Mouse (Mus musculus) layer of hippocampus, adult 8-10 months (tissue): Measurements from ENCODE around the gene Metrn. TPM values are rescaled to one million over a fixed set of nuclear protein-coding genes. Genes with fewer than 3 reads are reported as not detected.
A peak's percentile ranks its signal among the peaks of the same experiment; 100 is the strongest.
"Not testable (repeated sequence)": the region's sequence is repeated elsewhere in the genome, so short reads cannot be mapped to it uniquely, and the experiment has no call there.

Experiments
- DNase-seq, 2 experiments: peaks; one replicate each; pipeline ENCODE4 v3.0.0; 2022; ENCODE audit warnings: low spot score in 2 of 2
- total RNA-seq, 4 experiments: library from RNA; stranded (reverse); gene quantifications; 2 replicates each; pipeline ENCODE4 v1.2.4; 2022

Metrn gene
- total RNA-seq, 4 experiments from 2014 or later: 66.8 to 93.2 (median 84.5) TPM

DNA sequence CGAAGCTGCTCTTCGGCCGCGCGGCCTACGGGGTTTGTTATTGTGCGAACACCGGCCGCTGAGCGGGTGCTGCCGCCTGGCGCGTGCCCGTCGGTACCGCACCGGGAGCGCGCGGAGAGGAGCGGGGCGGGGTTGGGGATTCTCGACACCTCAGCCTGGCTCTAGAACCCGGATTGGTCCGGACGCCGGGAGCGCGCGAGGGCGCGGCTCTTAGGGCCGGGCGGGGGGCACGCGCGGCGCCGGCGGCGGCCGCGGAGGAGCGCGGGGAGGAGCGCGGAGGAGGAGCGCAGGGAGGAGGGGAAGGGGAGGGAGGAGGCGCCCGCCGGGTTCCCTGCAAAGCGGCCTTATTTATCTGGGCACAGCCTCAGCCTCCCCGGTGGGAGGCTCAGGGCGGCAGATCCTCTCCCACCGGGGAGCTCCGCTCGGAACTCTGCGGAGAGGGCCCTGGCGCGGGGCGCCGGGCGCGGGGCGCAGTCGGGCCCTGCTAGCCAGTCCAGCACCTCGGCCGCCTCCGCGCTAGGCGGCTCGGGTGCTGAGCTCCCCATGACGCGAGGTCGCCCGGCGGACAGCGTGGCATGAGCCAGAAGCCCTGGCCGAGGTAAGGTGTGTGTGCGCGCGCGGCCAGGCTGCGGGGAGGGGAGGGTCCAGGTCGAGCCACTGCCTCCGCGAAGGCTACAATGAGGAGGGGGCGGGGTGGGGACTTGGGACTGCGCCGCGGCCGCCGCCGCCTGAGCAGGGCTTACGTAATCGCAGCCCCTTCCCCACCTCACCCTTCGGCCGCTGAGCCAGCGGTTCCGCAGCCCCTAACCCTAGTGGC is 12.1 kb upstream of the Metrn start, which contains the start of gene Fbxl16:
Gene Fbxl16, plus strand, starts transcription at position 297 of the 817 bp plus-strand sequence.
- peak; percentile 86 to 87 for DNase-seq

DNA sequence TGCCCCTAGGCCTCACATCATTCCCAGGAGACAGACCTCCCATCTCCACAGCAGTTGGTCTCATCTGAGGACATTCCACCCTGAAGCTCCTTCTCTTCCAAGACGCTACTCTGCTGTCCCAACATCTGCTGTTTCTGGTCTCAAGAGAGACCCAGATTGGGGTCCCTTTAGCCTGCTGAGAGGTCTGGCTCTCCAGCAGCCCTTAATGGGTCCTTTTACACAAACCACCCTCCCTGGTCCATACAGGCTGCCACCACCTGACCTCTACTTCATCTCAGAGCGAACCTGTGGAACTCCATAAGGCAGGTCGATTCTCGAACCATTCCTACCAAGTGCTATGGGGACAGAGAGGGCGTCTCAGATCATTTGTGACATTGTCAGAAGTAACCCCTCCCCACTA is 11.1 kb upstream of the Metrn start:
- DNase-seq: no peak

DNA sequence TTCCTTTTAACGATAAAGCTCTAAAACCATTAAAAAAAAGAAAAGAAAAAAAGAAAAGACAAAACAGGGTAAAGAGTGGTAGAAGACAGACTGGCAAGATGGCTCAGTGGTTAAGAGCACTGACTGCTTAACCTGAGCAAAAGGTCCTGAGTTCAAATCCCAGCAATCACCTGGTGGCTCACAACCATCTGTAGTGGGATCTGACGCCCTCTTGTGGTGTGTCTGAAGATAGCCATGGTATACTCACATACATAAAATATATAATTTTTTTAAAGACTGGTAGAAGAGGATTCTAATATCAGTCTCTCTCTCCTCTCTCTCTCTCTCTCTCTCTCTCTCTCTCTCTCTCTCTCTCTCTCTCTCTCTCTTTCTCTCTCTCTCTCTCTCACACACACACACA is 10.5 kb upstream of the Metrn start:
- not testable (repeated sequence) for DNase-seq

DNA sequence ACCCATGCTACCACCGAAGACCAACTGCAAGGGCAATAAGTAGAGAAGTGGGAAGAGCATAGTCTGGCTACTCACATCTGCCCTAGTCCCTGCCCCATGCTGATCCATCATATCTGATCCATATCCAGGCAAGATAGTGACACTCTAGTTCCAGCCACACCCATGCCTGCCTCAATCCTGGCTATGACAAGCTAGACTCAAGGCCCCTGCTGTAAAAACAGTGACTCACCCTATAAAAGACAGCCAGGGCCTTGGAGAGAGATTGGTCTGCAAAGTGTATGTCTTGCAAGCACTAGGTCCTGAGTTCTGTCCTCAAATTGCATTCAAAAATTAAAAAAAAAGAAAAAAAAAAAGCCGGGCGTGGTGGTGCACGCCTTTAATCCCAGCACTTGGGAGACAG is 9.6 kb upstream of the Metrn start:
- no peak for DNase-seq

DNA sequence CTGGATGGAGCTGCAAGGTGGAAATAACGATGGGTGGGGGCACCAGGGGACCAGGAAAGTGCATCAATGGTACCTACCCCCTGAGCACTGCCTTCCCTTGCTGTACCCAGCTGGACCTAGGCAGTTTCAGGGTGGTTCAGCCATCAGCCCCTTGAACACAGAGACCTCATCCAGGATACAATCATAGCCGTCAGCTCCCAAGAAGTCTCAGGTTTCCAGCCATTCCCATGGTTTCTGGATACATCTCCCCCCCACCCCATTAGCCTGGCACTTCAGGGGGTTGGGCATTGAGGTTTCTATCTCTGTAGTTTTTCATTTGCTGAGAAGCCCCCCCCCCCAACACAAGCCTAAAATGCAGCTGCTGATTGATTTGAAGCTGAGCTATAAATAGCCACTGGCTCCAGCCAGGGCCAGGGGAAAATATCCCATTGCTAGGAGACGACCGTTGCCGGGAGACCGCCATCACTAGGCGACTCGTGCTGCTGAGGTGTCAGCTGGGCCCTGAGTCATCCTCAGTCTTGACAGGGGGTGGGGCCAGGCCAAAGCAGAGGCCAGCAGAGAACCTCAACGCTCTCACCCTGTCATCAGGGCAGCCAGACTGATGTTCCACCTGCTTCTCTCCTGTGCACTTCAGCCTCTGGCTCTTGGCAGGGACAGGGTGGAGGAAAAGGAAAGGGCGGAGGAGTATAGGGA is 6.0 kb upstream of the Metrn start:
- DNase-seq: peak; percentile 88 to 91

DNA sequence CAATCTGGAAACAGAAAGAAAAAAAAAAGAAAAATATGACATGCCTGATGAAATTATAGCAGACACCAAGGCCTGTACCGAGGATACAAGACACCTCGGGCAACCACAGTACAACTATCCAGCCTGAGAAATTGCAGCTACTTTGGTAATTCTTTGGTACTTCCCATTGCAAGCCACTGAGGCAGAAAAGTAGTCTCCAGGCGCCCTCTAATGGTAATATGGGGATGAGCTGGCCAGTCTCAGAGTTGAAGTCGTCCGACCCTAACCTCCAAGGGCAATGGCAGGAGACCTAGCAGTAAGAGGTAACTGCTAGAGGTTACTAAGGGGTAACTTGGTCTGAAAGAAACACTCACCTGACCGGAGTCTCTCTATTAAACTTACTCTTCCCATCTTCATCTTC is 4.1 kb upstream of the Metrn start:
- DNase-seq: peak in 1 of 2 experiments; percentile 78

DNA sequence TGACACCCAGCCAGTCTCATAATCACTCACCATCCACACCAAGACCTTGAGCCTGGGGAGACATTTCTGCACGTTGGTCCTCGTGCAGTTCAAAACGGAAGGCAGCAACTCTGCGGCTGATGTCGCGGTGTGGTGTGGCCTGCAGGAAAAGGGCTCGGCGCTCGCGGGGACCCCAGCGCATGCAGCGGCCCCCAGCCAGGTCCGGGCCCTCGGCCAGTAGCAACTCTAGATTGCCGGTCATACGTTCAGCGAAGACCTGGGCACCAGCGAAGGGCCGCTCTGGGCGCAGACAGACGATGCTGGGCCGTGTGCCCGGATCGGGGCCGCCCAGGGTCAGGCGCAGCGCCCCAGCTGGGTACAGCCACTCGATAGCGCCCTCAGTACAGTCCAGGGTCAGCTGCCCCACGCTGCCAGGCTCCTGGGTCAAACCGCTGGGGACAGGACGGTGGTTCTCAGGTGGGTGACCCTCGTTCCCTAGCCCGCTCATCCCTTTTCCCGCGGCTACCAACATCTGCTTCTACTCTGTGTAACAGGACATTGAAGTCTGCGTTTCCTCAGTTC is 645 bp downstream of the Metrn start:
- DNase-seq: no peak

DNA sequence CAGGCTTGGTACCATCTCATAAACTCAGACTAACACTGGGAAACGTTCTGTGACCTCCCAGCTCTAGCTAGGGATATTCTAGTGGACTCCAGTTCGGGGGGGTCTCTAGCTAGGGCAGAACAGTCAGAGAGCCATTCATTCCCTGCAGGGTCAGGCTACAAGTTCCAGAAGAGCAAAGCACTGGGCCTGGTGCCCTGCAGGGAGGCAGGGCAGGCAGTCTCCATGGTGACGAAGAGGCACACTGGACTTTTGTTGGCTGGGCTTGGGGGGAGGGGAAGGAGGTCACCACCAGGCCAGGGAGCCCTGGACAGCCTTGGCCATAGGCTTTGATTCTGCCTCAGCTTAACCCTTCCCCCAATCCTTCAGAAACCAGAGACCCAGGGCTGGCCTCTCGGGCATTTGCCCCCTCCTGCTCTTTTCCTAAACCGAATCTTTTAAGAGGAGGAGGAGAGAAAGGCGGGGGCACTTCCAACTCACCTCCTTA is 1.3 kb downstream of the Metrn start, which contains the start of gene AC134908.4:
Gene AC134908.4, minus strand, starts transcription at position 51 of the 484 bp plus-strand sequence.
- DNase-seq: peak; percentile 74 to 86

DNA sequence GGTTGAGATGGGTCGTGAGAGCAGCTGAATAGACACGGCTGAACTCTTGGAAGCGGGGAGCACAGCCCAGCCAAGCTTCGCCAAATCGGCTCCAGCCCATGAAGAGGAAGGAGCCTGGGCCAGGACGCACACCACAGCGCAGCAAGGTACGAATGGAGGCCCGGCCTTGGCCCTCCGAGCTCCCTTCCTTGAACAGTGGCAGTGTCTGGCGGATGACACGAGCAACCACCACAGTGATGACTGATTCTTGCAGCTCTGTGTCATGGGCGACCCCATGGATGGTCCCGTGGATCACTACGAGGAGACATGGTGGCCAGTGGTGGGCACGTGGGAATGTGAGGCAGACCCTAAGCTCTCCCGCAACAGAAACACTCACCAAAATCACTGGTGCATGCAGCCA is 1.9 kb downstream of the Metrn start:
- no peak for DNase-seq

DNA sequence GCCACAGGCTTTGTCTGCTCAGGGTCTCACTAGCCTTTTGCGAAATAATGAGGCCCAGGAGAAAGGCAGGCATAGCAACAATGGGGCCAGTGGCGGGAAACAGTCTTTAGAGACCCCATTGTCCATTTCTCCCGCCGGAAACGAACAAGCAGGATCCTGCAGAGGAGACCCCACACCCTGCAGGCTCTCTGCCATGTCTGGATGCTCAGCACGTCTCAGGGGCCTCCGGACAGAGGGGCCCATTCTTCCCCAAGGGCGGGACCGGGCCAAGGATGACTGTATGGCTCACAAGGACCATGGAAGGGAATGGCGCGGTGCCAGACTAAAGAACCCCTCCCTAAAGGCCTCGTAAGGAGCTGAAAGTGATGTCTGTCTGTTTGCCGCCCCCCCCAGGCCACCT is 2.7 kb downstream of the Metrn start:
- no peak for DNase-seq

DNA sequence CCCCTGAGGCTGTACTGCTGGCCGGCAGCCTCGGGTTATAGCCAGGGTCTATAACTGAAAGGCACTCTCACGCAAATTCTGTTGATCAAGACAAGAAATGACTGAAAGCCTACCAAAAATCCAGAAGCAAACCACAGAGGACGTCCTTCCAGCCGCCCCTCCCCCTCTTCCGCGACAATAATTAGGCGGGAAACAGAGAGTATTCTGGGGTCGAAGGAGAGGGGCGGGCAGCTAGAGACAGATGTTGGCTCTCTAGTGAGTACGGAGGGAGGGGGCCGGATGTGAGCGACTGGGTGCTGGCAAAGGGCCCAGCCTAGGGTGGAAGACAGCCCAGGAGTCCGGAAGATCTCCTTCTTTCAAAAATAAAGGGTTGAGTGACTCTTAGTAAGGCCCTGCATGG is 4.3 kb downstream of the Metrn start, which contains the start of gene Fam173a:
Gene Fam173a, minus strand, starts transcription at position 287 of the 400 bp plus-strand sequence.
- peak in 1 of 2 experiments; percentile 63 for DNase-seq

DNA sequence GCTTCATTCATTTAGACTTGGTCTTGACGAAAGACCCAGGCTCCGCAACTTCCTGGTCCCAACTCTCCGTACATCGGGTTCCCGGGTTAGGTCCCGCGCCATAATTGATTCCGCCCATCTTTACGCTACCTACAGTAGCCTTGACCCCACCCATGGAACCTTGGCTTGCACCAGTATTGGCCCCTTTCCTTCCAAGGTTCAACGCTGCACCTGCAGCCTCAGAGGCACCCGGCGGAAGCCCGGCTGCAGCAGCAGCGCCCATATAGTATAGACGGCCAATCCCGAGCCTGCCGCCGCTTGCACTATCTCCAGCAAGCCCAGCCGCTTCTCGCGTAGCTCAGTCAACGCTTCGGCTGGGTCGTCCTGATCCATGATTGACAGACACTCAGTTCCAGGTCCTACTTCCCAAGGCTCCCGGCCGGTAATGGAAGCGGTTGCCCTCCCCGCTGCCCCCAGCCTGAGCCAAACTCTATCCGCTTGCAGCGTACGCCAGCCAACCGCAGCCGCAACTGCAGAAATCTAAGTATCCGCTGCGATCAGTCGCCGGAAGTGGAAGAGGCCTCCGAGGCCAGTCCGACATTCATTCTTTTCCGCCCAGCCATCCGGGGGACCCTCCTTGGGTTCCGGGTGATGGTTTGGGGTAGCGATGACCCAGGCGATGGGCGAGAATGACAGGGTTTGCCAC is 5.0 kb downstream of the Metrn start:
- peak in 1 of 2 experiments; percentile 85 for DNase-seq

DNA sequence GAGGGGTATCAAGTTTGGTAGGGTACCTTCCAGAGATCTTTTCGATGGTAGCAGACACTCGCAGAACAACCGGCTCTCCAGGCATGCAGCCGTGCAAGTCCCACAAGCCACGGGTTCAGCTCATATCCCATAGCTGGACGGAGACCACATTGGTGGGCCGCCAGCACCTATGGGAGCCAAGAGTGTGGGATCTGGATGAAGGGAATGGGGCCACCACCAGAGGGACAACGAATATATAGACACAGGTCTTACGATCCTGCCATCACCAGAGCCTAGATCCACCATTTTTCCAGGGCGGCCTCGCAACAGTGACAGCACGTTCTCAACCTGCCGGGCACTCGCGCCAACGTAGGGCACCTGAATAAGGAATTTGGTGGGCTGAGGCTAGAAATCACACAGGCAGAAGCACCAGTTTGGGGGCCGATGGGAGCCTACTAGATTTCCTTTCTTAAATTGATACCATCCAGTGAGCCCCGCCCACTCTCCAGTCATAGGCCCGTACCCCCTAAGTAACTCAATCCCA is 5.6 kb downstream of the Metrn start:
- DNase-seq: no peak

DNA sequence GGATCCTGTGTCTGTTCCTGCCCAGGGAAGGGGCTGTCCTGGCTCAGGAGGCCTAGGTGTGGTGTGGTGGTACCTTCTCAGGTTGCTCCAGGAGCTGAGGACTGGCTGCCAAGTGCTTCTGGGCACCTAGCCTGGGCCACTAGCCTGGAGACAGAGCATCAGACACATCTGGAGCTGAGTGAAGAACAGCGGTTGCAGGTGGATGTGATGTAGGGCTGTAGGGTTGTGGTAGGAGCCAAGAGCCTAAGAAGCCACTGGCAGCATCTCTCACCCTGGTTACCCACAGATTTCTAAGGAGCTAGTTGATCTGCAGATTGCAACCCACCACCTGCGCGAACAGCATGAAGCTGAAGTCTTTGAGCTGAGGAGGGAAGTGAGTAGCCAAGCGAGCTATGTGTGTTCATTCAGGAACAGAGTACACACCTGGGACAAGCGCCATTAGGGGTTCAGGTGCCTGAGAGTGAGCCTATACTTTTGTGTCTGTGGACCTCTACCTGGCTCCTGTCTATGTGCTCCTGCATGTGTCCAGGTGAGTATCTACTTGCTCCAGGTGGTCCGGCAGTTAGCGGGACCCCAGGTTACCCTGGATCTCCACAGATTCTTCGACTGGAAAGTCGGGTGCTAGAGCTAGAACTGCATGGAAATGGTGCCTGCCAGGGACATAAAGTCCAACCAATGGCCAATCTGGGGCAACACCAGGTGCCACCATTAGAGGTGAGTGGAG is 10.0 kb downstream of the Metrn start:
- DNase-seq: no peak

DNA sequence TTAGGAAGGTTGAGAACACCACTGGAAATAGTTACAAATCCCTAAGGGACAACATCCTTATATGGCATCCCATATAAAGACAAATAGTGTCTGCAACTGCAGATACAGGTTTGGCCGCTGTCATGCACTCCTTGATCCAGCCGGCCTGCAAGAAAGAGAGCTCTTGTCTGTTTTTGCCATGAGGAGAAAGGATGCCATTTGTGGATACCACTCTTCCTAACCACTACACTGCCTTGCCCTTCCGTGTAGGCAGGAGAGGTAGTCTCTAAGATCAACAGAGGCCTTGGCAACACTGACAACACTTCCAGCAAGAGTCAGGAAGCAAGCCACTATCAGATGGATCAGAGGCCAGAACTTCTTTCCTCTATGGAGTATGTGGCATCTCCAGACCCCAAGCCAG is 10.7 kb downstream of the Metrn start, which contains the start of gene Ccdc78:
Gene Ccdc78, plus strand, starts transcription at position 301 of the 400 bp plus-strand sequence.
- no peak for DNase-seq

DNA sequence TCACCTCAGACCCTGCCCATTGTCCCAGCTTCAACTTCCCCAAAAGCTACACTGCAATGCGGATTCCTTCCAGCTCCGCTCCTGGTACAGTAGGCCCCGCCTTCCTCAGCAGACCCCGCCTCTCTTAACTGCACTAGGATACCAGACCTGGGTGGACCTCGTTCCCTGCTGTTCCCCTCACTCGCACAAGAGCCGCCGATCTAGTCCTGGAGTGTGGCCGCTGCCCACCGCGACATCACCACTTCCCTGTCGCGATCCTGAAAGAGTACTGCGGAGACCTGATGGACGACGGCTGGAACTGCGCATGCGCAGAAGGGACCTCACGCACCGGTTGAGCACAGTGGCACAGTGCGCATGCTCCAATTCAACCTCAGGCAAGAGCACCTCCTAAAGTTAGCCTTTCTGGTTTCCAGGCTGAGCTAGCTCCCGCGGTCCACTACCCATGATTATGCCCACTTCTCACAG is 11.6 kb downstream of the Metrn start, which contains the start of gene Haghl:
Gene Haghl, minus strand, starts transcription at position 393 of the 465 bp plus-strand sequence.
- peak; percentile 94 to 98 for DNase-seq

DNA sequence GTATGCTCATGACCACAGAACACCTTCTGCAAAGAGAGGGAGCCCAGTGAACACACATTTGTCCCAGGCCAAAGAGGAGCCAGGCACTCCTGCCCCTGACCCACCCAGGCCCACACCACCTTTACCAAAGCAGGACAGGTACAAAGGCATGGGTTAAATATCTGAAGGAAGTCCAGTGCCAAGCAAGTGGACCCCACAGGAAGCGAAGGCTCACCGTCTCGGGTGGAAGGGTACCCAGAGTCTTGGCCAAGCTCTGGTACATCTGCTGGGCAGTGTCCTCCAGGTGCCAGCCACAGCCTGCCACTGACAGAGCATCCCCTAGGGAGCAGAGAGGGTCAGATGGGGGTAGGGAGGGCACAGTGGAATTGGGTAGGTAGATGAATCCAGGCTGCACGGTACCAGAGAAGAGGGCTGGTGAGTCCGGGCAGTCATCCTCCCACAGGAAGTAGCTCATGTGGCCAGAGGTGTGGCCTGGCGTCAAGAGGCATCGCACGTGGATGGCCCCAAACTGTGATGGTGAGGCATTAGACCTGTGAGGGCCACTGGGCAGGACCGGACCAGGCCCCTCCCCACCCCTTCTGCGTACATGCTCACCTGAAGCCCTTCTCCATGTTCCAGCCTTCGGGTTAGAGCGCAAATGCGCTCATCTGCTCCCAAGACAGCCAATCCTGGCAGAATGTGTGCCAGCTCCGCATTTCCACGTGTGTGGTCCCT is 12.9 kb downstream of the Metrn start:
- DNase-seq: no peak

DNA sequence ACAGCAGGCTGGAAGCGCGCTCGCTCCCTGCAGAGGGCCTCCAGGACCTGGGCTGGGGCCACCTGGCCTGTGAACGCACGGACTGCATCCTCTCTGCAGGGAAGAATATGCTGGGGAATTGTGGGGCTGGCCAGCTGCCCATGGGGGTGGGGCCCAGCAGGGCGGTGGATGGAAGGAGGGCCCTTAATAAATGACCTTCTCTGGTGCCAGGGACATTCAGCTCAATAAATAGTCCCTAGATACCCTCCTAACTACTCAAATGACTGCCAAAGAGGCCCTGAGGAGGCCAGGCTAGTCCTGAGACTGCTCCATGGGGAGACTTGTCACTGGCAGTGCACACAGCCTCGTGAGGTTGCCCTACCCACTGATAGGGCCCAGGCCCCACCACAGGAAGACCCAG is 13.8 kb downstream of the Metrn start:
- DNase-seq: no peak

DNA sequence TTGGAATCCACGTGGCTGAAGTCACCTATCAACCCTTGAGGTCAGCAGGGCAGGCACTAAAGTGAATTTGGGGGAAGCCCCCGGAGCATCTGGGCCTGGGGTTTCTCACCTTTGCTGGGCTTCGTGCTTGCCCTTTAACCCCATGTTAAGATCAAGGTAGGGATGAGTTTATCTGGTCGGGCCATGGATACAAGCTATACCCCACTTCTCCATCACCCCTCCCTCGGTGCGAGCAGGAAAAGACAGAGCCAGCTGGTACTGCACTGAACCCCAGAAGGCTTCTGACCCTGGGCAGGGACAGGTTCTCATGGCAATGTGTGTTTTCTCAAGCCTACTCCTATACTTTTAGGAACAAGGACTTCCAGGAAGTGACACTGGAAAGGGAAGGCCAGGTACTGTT is 15.6 kb downstream of the Metrn start:
- DNase-seq: no peak
